Mouse (Mus musculus) kidney, adult 10 weeks (tissue): ENCODE data around the gene Atraid. TPM values are rescaled to one million over a fixed set of nuclear protein-coding genes. Genes with fewer than 3 reads are reported as not detected.

Experiments used
- polyA plus RNA-seq: library from polyadenylated mRNA; stranded (reverse); fragments of 350-450 nt; fragmentation: Illumina TruSeq; extraction: RNeasy Lipid Tissue Mini Kit (QIAGEN cat#74804); gene quantifications from one replicate; pipeline ENCODE4 v1.2.3, GENCODE M21; 2014; ENCODE audit warnings: low read depth, low replicate concordance

Atraid gene
- polyA plus RNA-seq: 190 TPM

GRCm38 (mm10) chr5:31047848-31048762, at the start of gene Atraid:
Atraid (plus strand) TSS chr5:31048312.

GRCm38 (mm10) chr5:31048763-31049641, 890 bp downstream of the Atraid start, which contains the start of gene Slc5a6:
Slc5a6 (minus strand) TSS chr5:31048924.

GRCm38 (mm10) chr5:31054261-31055215, 6.4 kb downstream of the Atraid start, which contains the start of gene Cad:
Cad (plus strand) TSS chr5:31054780.

Other genes starting within 250 kb of the Atraid start
- gene Mapre3, start 233.7 kb upstream of the Atraid start, polyA plus RNA-seq: 12.5 TPM
- 11.5 TPM for gene Tmem214, start 180.3 kb upstream of the Atraid start, polyA plus RNA-seq
- 3.8 TPM for gene Agbl5, start 159.6 kb upstream of the Atraid start, polyA plus RNA-seq
- gene Ost4, start 140.5 kb upstream of the Atraid start, polyA plus RNA-seq: 224 TPM
- gene Emilin1, start 134.9 kb upstream of the Atraid start, polyA plus RNA-seq: not detected
- gene Khk, start 126.9 kb upstream of the Atraid start, polyA plus RNA-seq: 3.4 TPM
- gene Cgref1, start 102.7 kb upstream of the Atraid start, polyA plus RNA-seq: 20.9 TPM
- gene Preb, start 88.0 kb upstream of the Atraid start, polyA plus RNA-seq: 26.2 TPM
- gene Tcf23, start 79.7 kb upstream of the Atraid start, polyA plus RNA-seq: 0.12 TPM
- gene Slc5a6, start 612 bp downstream of the Atraid start, polyA plus RNA-seq: 14.3 TPM
- 0.32 TPM for gene Cad, start 6.5 kb downstream of the Atraid start, polyA plus RNA-seq
- not detected for gene Dnajc5g, start 58.0 kb downstream of the Atraid start, polyA plus RNA-seq
- not detected for gene Slc30a3, start 59.9 kb downstream of the Atraid start, polyA plus RNA-seq
- gene Trim54, start 68.4 kb downstream of the Atraid start, polyA plus RNA-seq: not detected
- not detected for gene Ucn, start 90.5 kb downstream of the Atraid start, polyA plus RNA-seq
- gene Mpv17, start 105.9 kb downstream of the Atraid start, polyA plus RNA-seq: 85.7 TPM
- 0.24 TPM for gene Gm29609, start 131.6 kb downstream of the Atraid start, polyA plus RNA-seq
- gene Gtf3c2, start 131.8 kb downstream of the Atraid start, polyA plus RNA-seq: 30.1 TPM
- 65.1 TPM for gene Snx17, start 144.9 kb downstream of the Atraid start, polyA plus RNA-seq
- gene Eif2b4, start 145.1 kb downstream of the Atraid start, polyA plus RNA-seq: 1.6 TPM
- gene Zfp513, start 154.0 kb downstream of the Atraid start, polyA plus RNA-seq: 0.85 TPM
- gene Ppm1g, start 172.4 kb downstream of the Atraid start, polyA plus RNA-seq: 20.9 TPM
- 66.5 TPM for gene Nrbp1, start 192.6 kb downstream of the Atraid start, polyA plus RNA-seq
- gene Gm9970, start 192.9 kb downstream of the Atraid start, polyA plus RNA-seq: not detected
- 1.5 TPM for gene Krtcap3, start 203.4 kb downstream of the Atraid start, polyA plus RNA-seq
- gene Ift172, start 242.8 kb downstream of the Atraid start, polyA plus RNA-seq: 11.9 TPM
- 3.0 TPM for gene Fndc4, start 247.8 kb downstream of the Atraid start, polyA plus RNA-seq
- gene Gckr, start 249.1 kb downstream of the Atraid start, polyA plus RNA-seq: not detected